Mouse (Mus musculus) left cerebral cortex, adult 11 months (tissue): ENCODE measurements around the gene Usf1.

Experiments
- DNase-seq: peaks from one replicate; pipeline ENCODE4 v3.0.0; 2022; ENCODE audit warnings: low spot score

The Usf1 gene

DNA sequence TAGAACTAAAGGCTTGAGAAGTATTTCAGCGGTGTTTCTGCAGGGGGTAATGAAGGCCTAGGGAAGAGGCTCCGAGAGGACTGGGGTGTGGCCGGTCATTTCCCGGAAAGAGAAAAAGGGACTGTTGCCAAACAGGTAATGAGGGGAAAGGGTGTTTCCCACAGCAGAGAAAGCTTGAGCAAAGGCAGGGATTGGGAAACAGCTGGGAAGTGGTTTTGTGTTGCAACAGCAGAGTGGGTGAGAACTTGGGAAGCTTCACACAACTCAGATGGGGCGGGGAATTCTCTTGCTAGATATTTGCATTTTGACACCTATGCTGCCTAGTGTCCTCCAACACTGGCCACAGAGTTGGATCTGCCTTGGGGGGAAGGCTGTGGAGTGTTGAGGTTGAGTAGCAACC, 41.8 kb downstream of the Usf1 start:
- no peak for DNase-seq

DNA sequence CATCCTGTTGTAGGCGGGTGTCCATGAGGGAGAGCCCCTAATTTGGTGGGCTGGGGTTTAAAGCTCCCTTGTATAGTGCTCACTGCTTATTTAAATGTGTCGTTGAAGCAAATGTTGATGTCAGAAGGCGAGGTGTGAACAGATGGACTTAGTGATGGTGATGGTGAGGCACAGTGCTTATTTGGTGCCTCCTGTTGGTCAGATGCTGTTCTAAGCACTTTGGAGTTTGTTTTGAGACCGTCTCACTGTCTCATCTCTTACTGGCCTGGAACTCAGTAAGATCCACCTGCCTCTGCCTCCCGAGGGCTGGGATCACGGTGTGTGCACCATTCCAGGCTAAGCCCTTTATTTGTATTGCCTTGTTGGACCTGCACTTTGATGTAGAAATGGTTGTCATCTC, 43.8 kb downstream of the Usf1 start:
- DNase-seq = no peak

DNA sequence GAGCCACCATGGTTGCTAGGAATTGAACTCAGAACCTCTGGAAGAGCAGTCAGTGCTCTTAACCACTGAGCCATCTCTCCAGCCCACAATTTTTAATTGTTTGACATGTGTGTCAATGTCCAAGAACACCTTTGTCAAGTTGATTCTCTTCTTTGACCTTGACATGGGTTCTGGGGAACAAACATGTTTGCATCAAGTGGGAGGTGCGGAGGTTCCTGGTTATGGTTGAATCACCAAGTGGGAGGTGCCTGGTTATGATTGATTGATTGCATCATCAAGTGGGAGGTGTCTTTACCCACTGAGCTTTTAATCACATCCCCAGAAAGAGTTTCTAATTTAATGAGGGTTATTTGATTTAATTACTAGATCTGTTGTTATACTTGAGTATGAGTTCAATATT, 46.5 kb downstream of the Usf1 start:
- no peak for DNase-seq

DNA sequence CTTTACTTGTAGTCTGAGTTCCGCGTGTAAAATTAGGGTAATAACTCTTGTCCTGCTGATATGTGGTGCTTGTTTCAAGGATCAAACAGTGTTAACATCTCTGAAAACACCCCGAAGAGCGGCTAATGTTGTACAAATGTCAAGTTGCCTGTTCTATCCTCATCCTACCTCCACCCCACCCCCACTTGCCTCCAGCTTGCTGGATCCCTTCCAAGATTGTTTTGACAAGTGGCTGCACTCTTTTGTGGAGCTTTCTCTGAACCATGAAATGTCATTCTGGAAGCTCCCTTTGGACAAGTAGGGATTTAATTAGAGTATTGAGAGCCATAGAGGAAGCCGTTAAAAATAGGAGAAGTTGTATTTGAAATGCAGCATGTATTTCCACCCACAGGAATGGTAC, 48.7 kb downstream of the Usf1 start:
- no peak for DNase-seq

DNA sequence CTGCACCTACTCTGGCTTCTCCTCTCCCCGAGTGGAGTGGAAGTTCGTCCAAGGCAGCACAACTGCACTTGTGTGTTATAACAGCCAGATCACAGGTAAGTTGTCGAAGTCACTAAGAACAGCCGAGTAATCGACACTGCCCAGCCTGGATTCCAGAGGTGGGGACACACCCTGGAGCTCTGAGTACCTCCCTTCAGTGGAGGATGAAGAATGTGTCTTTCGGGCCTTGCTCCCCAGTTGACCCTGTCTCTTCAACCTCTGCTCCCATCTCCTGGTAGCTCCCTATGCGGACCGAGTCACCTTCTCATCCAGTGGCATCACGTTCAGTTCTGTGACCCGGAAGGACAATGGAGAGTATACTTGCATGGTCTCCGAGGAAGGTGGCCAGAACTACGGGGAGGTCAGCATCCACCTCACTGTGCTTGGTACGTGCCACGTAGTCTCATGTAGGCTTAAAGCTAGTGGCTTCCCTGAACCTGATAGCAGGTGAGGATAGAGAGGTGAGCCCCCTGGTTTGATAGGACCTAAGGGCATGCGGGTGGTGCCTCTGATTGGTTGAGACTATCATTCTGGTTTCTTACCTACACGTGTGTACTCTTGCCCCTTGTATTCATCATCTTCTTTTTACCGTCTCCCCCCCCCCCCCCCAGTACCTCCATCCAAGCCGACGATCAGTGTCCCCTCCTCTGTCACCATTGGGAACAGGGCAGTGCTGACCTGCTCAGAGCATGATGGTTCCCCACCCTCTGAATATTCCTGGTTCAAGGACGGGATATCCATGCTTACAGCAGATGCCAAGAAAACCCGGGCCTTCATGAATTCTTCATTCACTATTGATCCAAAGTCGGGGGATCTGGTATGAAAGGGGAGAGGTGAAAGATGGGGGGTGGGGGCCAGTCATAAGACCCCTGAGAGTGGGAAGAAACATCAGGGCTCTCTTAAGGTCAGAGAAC, 49.7 kb downstream of the Usf1 start:
- DNase-seq = no peak

DNA sequence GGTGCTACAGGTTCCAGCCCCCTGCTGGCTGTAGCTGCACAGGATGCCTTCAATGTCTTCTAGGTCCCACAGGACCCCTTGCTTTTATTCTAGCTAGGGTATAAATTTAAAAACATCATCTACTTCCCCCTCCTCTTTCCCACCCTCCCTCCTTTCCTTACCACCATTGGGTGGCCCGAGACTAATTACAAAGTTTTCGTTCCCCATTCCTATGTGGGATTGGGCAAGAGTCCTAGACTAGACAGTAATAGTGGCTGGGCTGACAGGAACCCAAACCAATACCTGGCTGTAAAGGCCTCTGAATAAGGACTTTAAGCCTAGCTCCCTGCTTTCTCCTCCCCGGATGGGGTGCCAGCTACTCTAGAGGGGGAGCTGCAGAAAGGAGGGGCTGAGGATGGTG, 52.0 kb downstream of the Usf1 start:
- DNase-seq = no peak

DNA sequence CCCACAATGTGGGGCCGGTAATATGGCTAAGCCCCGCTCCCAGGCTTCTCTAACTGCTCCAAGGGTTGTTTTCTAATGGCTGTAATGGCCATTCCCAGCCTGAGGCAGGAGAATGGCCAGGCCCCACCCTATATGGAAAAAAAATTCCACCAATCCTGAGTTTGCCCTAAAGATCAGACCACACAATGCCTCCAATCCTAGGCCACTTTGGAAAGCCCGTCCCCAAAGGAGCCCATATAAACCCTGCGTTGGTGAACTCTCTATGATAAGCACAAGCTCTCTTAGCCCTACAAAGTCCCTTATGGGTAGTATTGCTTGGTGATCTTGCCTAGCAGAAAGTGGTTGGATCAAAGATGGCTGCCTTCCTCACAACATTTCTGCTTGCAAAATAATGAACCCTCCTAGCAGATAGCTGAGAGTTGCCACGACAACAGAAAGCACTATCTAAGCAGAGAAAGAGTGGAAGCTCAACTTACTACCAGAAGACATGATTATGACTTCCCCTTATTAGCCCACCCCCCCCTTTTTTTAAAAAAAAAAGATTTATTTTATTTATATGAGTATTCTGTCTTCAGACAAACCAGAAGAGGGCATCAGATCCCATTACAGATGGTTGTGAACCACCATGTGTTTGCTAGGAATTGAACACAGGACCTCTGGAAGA, 54.8 kb downstream of the Usf1 start:
- no peak for DNase-seq

DNA sequence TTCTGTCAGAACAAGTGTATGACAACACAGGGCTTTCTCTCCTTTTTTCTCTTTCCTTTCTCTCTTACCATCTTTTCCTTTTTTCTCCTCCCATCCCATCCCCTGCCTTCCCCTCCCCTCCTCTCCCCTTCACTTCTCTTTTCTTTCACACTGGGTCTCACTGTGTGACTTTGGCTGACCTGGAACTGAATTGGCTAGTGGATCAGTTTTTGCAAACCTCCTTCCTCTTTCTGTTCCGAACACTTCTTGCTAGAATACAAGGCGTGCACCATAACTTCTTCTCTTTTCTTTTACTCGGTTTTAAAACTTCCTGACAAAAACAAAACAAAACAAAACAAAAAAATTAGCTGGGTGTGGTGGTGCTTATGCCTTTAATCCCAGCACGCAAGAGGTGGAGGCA, 55.5 kb downstream of the Usf1 start:
- no peak for DNase-seq
